Mouse (Mus musculus): ENCODE results near the gene Dph3. TPM values are rescaled to one million over a fixed set of nuclear protein-coding genes. Genes with fewer than 3 reads are reported as not detected.

Dph3 gene
- total RNA-seq, 2 experiments from 2014 or later, result 119 to 128 TPM

Other genes starting within 250 kb of the Dph3 start
- gene Galnt15, start 56.7 kb downstream of the Dph3 start, total RNA-seq (2021), result 1 to 10 TPM; 6.2 to 6.5 TPM
- gene Oxnad1, start 355 bp downstream of the Dph3 start, total RNA-seq (2021), result 10 to 100 TPM; 17.9 to 19.5 TPM
- not detected for gene Msmb, start 56.3 kb upstream of the Dph3 start, total RNA-seq (2021)
- 10 to 100 TPM; 65.2 to 76.7 TPM for gene Ncoa4, start 74.1 kb upstream of the Dph3 start, total RNA-seq (2021)
- gene Timm23, start 116.2 kb upstream of the Dph3 start, total RNA-seq (2021), result 100 to 1,000 TPM; 229 TPM
- gene Parg, start 116.2 kb upstream of the Dph3 start, total RNA-seq (2021), result 10 to 100 TPM; 25.3 to 28.9 TPM
- under 1 TPM; 0.43 to 0.76 TPM for gene Ogdhl, start 236.3 kb upstream of the Dph3 start, total RNA-seq (2021)